Mouse (Mus musculus): ENCODE results near the gene Stxbp5.
"Not testable (repeated sequence)": the region's sequence is repeated elsewhere in the genome, so short reads cannot be mapped to it uniquely, and the experiment has no call there.

Stxbp5 gene

DNA sequence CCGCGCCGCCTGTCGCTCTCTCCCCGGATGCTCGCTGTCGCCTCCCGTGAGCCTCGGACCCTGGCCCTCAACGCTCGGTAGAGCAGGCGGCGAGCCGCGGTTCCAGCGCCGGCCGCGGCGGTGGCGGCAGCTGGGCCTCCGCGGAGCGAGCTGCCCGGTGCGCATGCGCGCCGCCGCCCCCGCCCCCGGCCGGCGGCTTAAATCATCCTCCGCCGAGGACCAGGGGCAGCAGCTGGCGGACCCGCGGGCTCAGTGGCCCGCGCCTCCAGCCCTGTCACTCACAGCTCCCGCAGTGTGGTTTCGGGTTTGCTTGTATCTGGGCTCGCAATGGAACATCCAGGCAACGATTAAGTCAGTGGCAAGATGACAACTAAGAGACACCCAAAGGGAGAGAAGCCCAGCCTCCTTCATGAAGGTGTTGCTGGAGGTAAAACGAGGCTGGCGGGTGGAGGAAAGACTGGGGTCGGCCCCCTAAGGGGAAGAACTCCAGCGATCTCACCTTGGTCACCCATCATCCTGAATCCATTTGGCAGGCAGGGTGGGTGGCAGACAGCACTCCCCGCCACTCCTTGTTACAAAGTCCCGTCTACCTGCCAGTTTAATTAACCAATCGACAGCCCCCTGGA, at the start of gene Stxbp5:
TSS of gene Stxbp5 (minus strand) at position 9 of the 626 bp plus-strand sequence.
- peak; percentile 76 to 83 for DNase-seq (ENCODE audit: low spot score in 2 of 2)

DNA sequence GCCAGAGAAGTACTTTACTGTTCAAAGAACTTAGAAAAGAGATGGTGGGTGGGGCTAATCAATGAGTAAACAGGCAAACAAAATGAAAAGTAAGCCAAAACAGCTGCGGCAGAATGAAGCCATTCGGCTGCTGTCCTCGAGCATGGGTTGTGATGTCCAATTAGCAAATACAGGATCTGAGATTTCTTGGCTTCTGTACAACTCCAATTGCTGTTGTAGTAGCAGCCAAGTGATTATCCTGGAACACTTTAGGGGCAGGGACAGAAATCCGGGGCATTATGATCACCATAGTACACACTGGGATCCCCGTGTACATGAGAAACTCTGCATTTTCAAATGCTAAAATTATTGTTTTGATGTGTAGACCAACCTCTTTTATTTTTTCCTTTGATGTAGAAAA, 11.5 kb upstream of the Stxbp5 start:
- no peak for DNase-seq (ENCODE audit: low spot score in 2 of 2)

DNA sequence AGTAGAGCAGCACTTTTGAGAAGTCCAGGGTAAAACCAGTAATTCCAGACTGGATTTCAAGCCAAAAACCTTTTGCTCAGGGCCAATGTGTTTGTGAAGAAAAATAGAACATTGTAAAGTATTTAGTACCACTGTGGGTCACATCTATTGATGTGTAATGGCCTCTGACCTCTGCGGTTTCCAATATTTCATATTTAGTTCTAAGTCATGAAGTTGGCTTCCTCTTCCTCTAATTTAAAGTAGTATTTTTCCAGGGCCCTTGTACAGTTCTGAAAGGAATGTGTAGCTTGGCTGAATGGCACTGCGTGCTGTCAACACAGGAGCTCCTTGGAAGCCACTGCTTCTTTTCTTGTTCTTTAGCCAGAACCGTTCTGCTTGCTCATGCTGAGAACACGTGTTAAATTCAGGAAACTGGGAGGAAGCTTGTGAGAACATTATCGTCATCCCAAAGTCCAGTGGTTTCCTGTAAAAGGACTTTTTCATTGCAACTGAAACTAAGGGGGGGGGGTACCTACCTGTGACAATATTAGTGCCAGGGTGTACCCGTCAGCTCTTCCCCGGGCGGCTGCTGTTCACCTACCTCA, 7.1 kb upstream of the Stxbp5 start:
- DNase-seq (ENCODE audit: low spot score in 2 of 2), result no peak

DNA sequence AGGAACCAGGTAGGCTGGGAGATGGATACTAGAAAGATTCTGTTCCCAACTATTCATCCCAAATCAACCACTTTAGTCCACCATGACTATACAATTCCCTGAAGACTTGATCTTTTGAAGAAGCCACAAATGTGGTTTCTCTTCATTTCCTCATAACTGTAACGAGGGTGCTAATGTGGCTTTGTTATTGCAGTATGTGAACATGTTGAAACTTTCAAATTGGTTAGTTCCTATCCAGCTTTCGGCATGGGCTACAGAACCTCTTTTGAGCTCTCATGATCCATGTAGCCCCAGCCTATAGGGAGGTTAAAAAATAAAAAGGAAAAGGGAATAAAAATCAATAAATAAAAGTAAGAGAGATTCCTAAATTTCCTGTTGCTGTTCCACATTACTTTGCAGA, 6.6 kb upstream of the Stxbp5 start:
- no peak for DNase-seq (ENCODE audit: low spot score in 2 of 2)

DNA sequence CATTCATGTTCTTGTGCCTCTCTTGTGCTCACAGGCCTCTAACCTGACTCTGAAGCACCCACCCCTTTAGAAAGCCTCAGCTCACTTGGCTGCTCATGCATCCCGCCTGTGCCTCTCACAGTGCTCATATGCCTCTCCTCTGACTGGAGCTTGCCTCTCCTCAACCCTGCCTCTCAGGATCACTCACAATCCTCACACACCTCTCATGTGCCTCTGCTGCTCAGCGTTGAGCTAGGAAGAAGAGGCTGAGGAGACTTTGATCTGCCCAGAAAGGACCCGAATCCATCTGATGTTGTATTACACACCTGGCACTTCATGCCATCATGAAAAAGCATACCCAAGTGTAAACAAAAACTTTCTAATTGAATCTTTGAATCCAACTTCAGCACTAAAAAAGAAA, 5.3 kb upstream of the Stxbp5 start:
- no peak for DNase-seq (ENCODE audit: low spot score in 2 of 2)

DNA sequence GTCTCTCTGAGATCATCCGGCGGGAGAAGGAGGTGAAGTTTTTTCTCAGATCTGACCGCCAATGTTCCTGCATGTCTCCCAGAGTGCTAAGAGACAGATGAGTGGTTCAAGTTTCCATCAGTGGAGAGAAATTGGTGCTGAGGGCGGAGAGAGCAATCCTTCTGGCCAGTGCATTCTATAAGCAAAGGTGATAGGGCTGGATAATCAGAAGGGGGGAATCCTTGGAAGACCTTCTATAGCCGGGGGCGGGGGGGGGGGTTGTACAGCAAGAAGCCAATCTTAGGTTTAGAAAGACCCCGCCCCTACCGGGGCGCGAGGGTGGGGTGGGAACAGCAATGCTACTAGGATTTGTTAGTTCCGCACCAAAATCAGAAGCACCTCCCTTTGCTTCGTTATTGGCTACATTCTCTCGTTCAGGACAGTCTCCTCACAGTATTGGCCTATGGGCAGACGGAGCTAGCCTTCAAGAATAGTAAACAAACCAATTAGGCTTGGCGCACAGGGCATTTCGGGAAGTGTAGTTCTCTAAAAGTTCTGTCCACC, 889 bp upstream of the Stxbp5 start:
- peak; percentile 64 to 82 for DNase-seq (ENCODE audit: low spot score in 2 of 2)

DNA sequence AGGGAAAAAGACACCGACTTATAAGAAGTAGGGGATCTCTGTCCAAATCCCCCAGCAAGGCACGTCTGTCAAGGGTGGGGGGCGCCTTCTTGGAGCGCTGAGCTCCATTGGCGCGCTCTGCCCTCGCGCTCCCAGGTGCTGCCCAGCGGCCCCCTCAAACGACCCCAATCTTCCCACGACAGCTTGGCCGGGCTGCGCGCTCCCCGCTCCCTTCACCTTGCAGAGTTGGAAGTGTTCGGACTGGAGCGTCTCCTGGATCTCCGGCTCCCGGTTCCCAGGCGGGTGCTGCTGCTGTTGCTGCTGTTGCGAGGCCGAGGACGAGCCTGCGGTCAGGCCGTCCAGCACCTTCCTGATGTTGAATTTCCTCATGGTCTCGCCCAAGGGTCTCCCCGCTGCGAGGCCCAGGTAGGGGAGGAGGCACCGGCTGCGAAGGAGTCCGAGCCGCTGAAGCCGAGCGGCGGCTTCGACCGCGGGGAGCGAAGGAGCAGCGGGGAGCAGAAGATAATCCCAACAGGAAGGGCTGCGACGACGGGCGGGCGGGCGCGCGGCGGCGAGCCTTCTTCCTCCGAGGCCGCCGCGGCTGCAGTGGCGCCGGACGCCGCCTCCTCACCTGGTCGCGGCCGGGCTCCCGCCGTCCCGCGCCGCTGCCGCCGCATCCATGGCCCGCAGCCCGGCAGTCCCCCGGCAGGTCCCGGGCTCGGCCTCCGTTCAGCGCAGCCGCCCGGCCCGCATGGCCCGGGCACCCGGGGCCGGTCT, 386 bp downstream of the Stxbp5 start:
- peak; percentile 43 to 52 for DNase-seq (ENCODE audit: low spot score in 2 of 2)

DNA sequence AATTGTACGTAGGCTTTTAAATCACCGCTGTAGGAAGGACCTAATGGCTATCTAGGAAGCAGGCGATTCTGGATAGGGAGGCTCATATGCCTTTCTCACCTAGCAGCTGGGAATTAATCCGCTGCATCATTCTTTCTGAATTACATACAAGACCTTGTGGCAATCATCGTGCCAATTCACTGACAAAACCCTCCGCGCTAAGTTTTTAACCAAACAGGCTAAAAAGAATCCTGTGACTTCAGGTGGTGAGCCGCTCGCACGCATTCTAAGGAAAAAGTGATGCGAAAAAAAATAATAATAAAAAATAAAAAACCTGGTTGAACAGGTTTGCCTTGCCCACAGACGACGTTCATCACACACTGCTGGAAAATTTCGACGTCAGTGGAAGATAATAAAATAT, 1.1 kb downstream of the Stxbp5 start:
- DNase-seq (ENCODE audit: low spot score in 2 of 2), result no peak

DNA sequence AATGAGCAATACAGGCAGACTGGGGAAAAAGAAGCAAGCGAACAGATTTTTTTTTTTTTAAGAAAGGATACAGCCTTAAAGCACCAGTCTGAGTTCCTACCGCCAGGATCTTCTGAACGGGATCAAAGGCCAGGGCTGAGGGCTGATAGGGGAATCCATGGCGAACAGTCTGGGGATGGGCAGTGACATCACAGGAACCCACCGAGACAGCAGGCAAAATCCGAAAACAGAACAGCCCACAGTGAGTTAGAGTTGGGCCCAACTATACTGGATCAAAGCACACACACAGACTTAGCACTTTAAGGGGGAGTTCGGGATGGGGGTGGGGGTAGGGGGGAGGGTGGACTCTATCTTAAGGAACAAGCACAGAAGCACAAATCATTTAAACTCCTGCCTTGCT, 1.8 kb downstream of the Stxbp5 start:
- DNase-seq (ENCODE audit: low spot score in 2 of 2), result no peak

DNA sequence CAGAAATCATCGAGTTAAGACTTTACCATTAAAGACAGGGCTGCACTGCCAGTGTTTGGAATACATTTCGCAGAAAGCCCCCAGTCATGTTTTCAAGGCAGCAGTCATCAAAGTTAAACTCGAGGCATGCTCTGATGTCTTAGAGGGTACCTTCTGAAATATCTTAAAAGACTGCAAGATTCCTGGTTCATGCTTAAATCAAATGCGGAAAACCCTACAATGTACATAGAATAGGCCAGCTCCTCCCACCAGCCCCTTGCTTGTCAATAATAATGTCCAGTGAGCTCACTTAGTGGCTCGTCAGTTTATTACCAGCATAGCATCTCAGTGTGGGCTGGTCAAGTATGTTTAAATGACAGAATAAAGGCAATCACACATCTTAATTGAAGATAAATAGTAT, 3.0 kb downstream of the Stxbp5 start:
- DNase-seq (ENCODE audit: low spot score in 2 of 2), result no peak

DNA sequence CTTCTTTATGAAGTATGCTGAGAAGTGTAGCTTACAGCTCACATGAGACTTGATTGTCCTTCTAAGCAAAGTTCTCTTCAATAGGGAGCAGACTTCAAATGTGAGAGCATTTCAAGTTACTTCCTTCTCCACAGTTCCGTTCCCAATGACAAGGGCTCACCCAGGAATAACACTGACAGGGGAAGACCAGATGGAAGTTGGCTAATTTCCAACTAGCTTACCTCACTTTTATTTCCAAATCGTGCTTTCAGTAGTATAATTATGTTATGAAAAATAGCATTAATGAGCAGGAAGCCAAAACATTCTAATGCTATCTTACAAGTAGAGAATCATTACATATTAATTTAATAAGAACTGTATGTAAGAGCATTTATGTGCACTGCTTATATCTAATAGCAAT, 7.3 kb downstream of the Stxbp5 start:
- no peak for DNase-seq (ENCODE audit: low spot score in 2 of 2)

DNA sequence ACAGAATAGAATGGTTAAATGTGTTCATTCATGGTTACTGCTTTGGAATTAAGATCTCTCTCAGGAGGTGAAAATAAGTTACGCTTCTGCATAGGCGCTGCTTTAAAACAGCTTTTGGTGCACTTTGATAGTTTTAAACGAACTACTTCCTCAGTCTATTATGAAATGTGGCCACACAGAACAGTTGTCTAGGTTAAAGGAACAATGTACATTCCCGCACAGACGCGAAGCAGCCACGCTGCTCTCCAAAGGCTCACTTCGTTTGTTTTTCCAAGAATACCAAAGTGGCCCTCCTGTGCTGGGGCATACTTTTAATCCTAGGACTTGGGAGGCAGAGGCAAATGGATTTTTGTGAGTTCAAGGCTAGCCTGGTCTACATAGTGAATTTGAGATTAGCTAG, 11.2 kb downstream of the Stxbp5 start:
- DNase-seq (ENCODE audit: low spot score in 2 of 2), result no peak

DNA sequence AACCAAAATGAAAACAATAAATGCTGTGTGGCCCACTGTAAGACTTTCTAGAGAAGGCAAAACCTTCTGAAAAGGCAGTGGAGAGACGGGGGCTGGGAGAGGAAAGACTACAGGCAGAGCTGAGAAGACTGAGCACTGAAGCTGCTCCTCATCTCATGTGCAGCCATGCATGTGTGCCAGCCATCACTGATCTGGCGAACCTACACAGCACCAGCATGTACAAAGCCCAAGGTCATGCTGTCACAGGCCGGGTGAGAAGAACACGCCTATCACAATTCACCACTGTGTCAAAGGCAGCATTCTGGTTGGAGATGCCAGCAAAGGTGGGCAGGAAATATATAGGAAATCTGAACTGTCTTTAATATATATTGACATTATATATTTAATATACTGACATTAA, 12.2 kb downstream of the Stxbp5 start:
- DNase-seq (ENCODE audit: low spot score in 2 of 2), result no peak

DNA sequence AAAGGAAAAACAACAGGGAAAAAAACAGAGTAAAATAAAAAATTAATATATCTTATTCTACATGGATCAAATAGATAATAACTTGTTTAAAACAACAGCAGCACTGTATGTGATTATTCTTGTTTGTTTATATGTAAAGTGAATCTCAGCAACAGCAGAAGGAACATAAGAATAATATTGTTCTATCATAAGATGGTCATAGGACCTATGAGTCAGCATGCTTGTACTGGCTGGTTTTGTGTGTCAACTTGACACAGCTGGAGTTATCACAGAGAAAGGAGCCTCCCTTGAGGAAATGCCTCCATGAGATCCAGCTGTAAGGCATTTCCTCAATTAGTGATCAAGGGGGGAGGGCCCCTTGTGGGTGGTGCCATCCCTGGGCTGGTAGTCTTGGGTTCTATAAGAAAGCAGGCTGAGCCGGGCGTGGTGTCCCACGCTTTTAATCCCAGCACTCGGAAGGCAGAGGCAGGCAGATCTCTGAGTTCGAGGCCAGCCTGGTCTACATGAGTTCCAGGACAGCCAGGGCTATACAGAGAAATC, 19.0 kb downstream of the Stxbp5 start:
- DNase-seq (ENCODE audit: low spot score in 2 of 2), result not testable (repeated sequence)

DNA sequence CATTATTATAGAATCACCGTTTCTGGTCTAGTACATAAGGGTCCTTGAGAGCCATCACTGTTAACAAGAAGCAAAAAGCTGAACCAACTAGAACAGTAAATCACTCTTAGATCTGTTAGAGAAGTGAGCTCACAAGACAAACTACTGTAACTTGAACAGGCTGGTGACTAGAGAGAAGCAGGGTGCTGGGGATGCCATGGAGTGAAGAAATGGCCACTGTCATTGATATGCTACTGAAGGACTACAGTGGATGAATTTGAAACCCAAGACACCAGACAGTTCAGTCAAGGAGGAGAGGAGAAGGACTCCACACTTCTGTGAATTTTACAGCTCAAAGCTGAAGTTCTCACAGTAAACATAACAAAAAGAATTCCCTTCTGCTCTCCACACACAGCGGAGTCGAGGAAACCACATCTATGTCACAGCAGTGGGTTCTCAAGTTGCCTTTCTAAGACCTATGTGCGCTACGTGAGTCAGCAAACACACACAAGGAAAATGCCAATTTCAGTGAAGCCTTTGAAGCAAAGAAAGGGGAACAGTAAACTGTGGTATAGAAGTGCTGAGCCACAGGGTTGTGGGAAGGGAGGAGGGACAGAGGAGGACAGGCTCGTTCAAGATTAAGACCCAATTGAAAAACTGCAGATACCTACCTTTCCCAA, 20.7 kb downstream of the Stxbp5 start:
- no peak for DNase-seq (ENCODE audit: low spot score in 2 of 2)

DNA sequence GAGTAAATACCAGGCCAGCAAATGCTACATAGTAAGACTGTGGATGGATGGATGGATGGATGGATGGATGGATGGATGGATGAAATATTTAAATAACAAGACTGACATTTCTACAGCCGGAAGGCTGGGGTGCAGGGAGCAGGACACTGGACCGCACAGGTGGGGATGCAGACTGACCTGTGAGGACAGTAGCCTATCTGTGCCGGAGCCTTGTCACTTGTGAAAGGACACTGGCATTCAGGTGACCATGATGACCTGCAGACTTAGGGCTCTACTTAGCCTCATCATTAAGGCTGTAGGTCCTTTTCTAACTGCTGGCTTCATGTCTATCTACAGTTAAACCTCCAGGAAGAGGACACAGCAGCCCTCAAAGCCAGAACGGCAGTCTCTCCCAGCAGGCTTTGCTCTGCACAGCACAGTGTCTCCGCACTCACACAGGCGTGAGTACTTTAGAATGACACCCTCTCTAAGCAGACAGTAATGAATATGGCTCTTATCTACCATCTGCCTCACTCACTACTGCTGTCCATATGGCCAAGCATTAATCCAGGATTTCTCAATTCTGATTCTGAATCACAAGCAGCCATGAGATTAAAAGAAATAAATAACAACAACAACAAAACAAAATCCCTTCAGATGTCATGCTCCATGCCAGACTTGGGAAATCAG, 21.9 kb downstream of the Stxbp5 start:
- no peak for DNase-seq (ENCODE audit: low spot score in 2 of 2)

DNA sequence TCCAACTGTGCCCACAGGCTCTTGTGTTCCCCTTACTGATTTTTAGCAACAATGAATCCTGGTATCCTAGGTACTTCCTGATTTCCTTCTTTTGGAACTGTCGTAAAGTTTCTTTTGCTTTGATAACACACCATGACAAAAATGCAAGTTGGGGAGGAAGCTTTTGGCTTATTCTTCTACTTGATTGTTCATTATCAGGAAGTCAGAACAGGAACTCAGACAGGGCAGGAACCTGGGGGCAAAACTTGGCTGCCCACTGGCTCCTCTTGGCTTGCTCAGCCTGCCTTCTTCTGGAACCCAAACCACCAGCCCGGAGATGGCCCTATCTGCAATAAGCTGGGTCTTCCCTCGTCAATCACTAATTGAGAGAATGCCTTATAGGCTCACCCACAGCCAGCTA, 25.0 kb downstream of the Stxbp5 start:
- DNase-seq (ENCODE audit: low spot score in 2 of 2), result no peak

DNA sequence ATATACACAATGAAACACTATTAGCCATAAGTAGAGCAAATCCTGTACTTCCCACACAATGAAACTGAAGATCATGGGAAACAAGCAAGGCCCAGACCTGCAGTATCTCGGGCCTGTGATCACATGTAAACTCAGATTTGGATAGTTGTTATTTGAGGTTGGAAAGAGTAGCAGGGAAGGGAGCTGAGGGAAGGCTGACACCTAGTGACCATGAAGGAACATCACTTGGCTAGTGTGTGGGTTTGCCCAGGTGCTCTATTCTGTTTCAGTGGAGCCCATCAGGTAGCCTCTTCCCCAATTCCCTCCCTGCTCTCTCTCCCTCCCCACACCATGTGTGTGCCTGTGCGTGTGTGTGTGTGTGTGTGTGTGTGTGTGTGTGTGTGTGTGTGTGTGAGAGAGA, 28.7 kb downstream of the Stxbp5 start:
- no peak for DNase-seq (ENCODE audit: low spot score in 2 of 2)

DNA sequence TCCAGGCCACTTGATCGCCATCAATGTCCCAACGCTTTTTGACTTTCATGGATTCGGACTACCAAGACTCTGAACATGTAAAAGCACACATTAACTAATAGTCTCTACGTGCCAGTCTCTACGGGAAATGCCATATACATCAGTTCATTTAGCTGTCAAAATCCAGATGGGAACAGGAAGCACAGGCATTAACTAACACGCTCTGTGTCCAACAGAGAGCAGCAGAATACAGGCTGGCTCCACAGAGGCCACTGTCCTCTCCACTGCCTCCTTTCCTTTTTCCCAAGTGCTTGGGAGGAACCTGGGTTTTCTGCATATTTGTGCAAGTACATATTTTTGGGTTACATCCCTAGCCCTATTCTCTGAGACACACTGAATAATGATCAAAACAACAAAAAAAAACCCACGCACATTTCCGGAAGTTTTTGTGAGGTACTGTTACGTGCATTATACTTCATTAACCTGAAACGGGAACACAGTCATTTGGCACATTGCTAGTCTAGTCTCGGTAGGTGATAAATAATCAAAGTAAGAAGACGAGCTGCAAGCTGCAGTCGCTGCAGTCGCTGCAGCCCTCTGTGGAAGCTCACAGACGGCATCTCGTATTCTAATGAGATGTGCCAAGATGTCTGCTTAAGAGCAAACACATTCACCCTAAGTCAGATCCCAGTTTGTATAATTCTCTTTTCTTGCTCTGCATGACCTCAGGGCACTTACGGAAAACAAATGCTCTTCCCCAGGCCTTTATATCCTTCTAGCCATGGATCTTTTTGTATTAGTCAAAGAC, 33.9 kb downstream of the Stxbp5 start:
- no peak for DNase-seq (ENCODE audit: low spot score in 2 of 2)

DNA sequence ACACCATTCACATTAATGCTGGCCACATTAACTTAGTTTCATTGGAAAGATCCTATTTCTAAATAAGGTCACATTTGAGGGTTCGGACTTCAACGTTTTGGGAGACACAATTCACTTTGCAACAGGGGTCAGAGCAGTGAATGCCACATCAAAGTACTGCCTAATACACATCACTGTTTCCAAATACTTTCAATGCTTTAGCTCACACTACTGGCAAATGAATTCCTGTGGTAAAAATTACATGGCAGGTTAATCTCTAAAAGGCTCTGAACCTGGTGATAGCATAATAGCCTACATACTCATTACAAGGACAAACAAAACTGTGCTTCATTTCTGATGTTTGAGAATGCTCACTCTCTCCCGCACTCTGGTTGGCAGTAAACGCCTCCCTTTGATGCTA, 40.9 kb downstream of the Stxbp5 start:
- DNase-seq (ENCODE audit: low spot score in 2 of 2), result no peak

DNA sequence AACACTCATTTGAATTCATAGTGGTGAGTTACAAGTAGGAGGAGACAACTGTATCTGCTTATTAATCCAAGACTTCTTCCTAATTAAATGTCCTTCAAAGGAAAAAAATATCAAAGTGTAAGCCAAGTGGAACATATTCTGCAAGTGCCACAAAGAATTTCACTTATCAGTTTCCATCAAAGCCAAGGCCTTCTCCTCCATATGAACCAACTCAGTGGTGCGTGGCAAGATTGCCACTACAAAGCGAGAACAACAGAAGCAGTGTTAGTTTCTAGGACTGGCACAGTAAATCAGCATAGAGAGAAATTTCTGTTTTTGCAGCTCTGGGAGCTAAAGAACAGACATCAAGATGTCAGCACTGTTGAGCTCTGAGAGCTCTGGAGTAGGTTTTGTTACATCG, 41.4 kb downstream of the Stxbp5 start:
- DNase-seq (ENCODE audit: low spot score in 2 of 2), result no peak

Data from urinary bladder, postnatal 36 days (tissue).